Mouse (Mus musculus) spleen, postnatal 14 days (tissue): ENCODE measurements at regions not wholly inside any gene's neighbourhood (a gene's known extent, or its start where the extent isn't known, plus 50 kb on each side); places are given as distances from the start of the nearest gene placed in this dataset.

Source experiments
- DNase-seq, 2 experiments: peaks; one replicate each; pipeline ENCODE4 v3.0.0; 2021 to 2022; ENCODE audit warnings: low spot score in 2 of 2

DNA sequence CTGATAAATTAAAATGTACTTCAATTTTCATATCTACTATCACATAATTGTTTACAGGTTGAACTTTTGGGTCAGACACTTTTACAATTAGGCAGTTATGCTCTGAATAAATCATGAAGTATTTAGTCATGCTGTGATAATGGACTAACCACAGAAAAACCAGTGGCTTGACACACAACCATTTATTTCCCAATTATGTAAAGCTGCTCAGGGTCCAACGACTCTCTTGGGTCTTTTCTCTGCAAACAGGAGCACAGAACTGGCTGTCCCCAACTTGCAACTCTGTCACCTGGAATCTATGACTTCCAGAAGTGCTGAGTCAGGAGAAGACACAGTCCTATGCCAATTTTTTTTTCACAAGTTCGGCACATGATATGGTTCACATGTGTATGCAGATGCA is 214.8 kb downstream of the Kcnj2 start:
- no peak for DNase-seq

DNA sequence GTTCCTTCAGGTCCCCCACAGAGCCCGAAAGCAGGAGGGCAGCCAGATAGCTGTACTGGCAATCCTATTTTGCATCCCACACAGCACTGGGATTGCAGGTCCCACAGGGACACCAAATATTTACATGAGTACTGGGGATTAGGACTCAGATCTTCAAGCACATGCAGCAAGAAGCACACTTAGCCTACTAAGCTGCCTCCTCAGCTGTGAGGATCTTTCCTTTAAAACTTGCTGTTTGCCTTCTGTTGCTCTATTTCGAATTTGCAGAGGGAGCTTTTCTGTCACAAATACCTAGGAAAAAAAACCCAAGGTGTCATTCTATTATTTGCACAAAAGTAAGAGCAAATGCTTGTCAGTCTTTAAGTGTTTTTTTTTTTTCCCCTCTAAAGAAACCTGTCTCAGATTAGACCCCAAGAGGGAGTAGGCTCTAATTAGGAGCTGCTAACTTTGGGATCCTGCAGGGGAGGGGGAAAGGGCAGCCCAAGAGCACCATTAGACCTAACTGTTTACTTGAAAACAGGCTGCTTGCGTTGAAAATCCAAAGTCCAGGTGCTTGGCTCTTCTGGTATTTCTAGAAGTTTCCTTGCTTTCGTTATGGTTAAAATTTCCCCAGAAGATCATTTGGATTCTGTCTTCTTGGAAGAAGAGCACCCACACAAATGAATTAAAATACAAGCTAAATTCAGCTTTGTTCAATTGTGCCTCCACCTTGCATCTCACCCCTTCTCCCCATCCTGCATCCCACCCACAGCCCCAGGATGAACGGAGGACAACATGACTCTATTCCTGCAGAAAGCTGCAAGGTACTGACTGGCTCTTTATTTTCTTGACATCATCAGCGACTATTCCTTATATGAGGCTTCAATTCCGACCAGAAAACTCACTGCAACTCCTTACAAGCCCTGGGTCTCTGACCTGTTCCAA is 215.5 kb downstream of the Kcnj2 start:
- no peak for DNase-seq

DNA sequence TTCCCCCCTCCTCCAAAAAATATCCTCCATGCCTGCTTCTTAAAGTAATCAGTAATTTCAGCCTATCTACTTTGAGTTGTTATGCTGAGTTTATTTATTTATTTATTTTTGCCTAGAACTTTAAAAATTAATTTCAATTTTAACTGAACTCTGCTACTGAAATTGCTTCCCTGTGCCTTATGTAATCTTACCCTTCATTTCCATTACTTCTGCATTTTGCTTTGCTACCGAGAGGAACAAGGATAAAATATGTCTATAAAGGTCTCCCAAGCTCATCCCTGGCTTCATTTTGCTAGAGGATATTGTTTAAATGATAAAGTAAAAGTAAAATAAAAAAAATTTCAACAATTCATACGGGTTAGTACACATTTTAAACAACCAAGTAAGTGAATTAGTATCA is 216.3 kb downstream of the Kcnj2 start:
- DNase-seq = no peak

DNA sequence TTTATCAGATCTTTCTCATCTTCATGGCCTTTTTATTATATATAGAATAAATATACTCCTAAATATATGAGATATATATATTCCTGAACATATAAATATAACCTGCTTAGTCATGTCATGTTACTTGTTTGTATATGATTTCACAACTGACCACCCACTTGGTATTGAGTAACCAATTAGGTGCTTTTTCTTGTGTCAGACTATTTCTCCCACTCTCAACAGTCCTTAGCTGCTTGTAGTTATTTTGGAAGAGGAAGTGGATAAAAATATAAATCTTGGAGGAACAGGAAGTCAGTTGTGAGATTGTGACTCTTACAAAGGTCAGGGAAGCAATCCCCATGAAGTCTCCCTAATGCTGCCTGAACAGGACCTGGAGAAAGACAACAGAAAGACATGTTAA is 224.6 kb downstream of the Kcnj2 start:
- DNase-seq = no peak

DNA sequence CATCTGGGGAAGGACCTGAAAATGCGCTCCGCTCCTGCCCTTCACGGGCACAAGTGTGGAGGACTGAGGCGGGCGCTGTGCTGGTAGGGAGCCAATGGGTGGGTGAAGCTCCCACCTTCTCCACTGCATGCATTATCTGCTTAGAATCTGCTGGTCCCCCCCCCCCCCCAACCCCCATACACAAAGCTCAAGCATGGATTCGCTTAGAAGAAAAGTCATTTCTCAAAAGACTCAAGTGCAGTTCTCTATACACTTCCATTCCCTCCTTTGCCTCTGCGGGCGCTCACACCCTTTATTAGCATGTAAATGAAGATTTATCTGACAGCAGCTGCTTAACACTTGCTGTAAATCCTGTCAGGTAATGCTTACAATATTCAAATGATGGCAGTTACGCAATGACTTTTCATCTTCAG is 230.4 kb downstream of the Kcnj2 start:
- no peak for DNase-seq

DNA sequence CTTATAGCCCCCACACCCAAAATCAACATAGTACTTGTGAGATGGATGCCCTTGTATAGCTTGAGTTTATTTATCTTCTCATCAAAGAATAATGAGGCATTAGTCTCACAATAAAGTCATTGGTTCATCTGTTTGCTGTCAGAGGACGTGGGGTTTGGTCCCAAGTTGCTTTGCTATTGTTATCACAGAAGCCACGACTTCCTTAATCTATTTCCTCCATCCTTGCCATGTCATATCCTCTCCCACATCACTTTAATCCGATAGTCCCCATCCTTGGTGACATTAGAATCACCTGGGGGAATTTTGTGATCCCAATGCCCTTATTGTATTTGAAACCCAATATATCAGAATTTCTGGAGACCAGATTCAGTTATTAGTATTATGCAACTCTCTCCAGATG is 246.8 kb downstream of the Kcnj2 start:
- DNase-seq = no peak

DNA sequence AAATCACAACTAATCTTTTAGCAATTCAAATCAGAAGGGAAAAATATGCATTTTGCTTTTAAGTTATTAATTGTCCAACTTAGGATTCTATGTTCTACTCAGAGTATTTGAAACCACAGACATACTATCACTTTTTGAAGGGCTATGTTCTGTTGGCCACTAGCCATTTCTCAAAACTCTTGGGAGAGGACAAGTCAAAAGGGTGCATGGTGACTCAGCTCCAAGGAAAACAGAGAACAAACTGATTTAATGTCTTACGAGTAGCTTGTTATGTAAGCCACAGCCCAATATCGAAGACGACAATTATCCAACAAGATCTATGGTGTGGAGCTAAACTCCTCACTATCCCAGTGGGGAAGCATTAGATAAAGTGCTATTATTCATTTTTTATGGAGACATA is 247.6 kb downstream of the Kcnj2 start:
- DNase-seq = no peak

DNA sequence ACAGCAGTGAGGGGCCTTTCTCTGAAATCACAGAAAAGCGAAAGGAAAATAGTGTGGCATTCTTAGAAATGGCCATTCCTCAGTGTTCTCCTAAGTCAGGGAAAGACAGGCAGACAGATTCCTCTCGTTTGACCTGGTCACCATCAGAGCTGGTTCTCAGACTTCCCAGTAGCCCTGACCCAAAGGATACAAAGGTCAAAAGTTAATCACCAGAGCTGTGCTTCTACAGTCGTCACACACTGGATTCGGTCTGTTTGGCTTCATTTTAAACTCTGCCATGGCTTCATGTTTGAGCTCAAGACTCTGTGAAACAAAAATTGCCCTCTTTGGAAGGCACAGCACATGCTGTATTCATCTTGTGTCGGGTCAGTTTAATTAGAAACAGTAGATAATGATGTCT is 255.6 kb downstream of the Kcnj2 start:
- no peak for DNase-seq

DNA sequence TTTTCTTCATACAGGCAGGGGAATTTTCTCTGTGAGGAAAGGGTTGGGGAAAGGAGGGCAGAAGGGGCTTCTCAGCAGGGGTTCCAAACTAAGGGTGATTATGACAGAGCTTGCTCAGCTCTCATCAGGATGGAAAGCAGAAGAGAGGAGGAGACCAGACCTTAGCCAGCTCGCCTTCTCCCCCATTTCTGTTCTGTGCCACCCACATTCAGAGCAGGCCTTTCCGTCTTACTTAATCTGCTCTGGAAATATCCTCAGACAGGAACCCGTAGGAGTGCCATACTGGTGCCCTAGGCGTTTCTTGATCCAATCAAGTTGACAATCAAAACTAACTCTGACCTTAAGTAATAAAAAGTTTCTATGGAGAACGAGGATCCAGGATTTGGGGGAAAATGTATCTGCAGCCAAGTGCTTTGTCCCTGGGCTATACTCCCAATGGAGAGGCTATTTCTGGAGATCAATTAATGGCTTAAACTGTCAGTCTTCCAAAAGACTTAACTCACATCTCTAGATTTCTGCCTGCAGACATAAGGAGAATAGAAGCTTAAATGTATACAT is 258.6 kb downstream of the Kcnj2 start:
- DNase-seq = no peak

DNA sequence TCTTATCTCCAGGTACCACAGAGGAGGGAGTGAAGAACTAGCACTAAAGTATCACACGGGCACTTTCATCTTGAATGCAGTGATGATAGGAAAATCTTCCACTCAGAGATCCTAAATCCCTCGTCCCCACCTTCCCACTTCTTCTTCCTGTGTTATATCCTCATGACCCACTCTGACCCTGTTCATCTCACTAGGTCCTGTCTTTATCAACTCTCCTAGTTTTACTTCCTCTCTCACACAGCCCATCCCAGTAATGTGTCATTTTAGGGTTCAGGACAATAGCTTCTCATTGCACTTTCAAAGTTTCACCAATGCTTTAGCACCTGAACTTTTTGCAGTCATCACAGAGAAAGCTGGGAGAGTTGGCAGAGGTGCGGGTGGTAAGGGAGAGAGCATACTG is 261.0 kb downstream of the Kcnj2 start:
- DNase-seq = no peak

DNA sequence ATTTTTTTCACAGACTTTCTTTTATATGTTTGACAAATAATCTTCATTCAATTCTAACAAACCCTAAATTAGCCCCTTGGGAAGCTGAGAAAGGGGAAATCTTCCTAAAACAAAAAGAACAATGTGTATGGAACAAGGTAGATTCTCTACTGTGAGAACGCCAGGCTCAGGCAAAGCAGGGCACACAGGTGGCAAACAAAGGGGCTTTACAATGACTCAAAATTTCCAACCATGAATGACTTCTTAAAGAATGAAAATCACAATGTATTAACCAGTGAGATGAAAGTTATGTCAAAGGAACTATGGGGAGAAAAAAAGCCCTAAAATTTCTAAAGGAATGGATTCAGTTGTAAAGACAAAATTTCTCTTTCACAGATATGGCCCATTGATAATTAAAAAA is 262.3 kb downstream of the Kcnj2 start:
- DNase-seq = no peak

DNA sequence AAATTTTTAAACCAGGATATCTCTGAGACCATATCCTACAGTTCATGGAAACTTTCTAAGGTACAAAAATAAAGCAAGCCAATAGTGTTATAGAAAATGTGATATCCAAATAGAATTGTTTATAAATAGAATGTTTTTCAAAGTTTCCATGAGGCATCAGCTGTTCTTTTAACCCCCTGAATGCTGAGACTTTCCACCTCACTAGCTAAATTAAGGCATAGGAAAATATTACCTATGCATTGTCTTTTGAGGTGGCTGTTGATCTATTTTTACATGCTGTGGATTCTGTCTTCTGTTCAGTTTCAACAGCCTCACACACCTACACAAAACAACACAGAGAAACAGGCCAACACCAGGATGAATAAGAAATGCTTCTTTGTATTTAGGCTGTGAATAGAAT is 265.6 kb downstream of the Kcnj2 start:
- no peak for DNase-seq

DNA sequence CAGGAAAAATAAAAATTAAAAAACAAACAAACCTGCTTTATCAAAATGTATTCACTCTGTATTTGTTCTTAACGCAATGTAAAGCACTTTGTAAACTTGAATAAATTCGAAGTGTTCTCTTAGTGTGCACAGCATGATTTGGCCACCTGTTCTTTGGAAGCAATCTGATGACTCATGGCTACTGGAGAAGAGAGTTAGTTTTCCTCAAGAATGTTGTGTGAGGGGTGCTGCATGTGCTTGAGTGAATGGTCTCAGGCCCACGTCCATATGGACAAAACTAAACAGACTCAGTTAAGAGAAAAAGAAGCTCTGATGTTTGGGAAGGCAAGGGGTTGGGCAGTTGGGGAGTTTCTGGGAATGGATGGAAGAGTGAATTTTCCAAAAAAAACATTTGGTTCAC is 267.1 kb downstream of the Kcnj2 start:
- no peak for DNase-seq

DNA sequence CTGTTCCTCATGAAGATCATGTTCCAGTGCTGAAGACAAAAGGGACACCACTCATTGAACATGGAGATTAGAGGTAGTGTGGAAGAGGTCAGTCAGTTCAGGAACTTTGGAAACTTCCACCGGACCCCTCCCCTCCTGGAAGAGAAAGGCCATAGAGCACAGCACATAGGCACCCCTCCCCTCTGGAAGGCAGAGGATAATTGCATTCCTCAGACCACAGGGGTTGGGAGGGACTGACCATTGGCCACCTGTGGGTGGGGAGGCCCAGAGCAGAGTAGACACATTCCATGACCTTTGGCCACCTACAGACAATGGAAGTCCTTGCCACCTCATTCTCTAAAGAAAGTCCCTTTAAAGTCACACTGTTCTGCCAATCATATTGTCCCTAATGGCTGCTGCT is 281.6 kb downstream of the Kcnj2 start:
- DNase-seq = no peak

DNA sequence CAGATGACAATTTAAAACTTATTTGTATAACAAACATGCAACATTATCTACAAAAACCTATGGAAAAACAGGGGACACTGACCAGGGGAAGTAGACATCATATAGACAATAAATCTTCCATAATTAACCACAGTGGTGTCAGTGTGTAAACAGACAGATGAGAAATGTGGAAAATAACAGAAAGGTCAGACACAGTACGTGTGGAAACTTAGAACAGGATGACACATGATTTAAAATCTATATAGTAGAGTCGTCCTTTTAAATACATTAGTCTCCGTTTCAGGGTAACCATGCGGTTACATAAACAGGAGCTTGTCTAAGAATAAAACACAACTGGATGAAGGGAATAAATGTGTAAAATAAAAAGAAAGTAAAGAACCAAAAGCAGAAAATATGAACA is 284.1 kb downstream of the Kcnj2 start:
- DNase-seq = no peak

DNA sequence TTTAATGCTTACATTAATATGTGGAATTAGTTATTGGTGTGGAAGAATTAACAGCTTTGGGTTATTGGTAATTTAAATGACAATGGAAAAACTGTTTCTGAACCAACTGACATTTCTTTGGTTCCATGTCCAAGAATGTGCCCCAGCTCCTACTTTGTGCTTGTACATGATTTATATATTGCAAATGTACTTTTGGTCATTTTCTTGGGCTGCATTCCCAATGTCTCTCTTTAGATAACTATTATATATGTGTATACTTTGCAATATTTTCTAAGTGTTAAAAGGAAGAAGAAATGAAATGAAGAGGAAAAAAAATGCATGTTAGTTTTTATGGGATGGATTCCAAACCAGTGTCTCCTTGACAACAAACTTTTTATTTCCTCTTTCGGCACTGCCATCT is 297.4 kb downstream of the Kcnj2 start:
- no peak for DNase-seq

DNA sequence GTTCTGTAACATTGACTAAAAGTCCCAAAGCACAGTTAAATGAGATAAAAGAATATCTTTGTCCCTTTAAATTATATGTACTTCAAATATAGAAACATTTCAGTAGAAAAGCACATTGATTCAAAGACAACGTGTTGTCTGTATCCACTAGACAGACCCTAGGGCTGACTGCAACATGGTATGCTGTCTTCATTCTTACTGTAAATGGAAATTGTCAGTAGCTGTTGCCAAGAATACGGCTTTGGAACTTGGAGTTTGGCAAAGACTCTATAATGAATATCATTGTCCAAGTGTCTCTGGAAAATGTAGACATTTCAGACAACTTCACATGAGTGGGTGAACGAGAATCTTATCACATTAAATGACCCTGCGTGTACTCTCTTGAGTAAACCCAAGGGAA is 311.2 kb downstream of the Kcnj2 start:
- DNase-seq = no peak

DNA sequence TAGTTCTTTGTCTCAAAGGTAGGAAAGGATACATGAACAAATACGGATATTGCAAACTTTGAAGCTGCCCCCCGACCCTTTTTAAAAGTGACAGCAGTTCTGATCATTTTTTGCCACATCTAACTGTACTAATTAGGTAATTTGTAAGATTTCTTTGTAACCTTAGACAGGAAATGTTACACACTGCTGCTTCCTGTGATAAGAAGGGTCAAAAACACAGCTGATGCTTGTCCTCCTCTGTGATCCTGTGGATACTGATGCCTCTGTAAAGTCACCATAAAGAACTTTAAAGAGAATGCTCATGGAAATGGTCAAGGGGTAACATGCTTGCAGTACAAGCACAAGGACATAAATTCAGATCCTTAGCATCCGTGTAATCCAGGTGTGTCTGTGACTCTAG is 313.9 kb downstream of the Kcnj2 start:
- no peak for DNase-seq

DNA sequence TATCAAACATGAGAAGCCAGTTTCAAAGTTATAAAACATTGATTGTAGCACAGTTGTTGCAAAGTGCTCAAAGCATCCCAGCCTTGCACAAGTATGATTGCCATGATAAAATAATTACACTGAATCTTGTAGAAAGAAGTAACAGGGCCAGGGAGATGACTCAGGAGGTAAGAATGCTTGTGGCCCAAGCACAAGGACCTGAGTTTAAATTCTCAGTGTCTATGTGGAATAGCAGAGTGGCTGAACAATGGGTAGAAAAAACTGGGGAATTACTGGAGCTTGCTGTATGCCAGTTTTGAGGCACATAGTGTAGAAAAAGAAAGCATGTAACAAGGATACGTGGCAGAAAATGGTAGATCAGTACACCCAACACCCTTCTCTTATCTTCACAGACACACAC is 332.7 kb downstream of the Kcnj2 start:
- DNase-seq = no peak

DNA sequence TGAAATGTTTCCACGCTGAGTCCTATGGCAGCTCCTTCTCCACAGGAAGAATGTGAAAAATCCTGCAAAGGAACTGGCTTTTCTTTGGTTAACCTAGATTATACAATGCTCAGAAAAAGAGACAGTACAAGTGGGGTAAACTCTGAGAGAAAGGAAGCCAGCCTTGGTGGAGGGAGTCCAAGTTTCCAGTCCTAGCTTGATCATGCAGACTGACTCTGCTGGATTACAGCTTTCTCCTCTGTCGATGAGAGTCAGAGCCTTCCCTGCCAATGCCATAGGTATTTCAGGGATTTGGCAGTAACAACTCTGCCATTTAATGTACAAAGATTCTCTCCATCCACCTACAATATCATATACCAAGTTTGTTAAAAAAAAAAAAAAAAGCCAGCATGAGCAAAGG is 343.3 kb downstream of the Kcnj2 start:
- no peak for DNase-seq

DNA sequence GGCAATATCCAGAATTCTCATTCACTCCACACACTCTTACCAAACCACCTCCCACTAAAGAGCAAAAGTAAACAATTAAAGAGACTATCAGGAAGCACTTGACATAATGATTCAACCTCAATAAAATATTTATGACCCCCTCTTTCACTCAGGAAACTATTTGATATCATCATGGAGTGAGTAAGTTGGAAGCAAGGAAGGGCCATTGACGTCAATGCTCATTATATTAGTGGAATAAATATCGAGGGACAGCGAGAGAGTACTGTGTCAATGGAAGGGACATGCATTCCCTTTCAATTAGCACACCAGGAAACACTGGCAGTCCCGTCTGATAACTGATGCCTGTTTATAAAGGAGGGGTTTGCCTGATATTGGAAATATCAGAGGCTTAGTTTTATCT is 358.9 kb downstream of the Kcnj2 start:
- DNase-seq = no peak

DNA sequence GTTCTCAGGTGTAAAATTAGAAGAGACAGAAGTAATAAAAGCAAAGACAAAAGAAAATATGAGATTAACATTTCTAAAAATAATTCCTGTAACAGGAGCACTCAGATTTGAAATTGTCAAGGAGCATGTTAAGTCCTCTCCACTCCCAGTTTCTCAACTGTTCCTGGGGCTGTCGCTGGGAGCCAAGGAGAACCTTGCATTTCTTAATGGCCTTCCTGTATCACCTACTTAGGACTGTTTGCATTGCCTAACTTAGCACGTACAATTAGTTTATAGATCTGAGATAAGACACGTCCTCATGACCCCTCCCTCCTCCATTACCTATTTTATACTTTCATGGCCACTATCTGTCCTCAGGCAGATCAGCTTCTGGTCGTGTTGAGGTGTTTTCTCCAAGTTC is 360.8 kb downstream of the Kcnj2 start:
- DNase-seq = no peak

DNA sequence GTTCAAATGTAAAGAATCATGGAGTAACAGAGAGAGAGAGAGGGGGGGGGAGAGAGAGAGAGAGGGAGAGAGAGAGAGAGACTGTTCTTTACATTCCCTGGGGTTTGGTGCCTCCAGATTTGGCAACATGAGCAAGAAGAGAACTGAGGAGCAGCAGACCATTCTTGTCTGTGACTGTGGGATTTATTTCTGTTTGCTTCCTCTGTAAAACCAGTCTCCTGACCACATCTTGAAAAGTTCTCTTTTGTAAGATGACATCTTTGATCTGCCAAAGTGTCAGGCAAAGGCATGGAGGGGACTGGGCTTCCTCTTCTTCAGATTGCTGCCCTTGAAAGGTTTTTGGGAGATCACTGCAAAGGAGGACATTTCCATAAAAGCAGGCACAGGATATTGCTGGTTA is 376.3 kb downstream of the Kcnj2 start:
- no peak for DNase-seq

DNA sequence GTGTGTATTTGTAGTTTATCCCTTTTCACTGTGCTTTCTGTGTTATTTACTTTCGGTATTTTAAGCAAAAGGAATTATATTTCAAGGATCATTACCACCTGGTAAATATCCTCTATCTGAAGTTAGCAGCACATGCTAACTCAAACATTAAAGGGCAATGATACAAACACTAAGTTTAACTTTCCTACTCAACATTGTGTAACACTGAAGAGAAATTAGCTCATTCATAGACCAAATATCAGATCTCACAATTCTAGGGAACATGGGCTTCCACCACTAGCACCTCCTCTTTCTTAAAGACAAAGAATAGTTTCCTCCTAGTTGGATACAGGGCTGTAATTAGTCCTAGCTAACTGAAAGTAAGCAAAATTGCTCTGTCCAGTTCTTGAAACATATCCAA is 377.4 kb downstream of the Kcnj2 start:
- no peak for DNase-seq
